Mouse (Mus musculus): Measurements from ENCODE around the gene Slc7a15.

GRCm38 (mm10) chr12:8521375-8522047 lies 77.4 kb downstream of the Slc7a15 start:
- TF ChIP-seq POLR2A (IDR thresholded peaks at IDR 0.05; ENCODE audit: low read depth, low read length) = no peak
- no peak for TF ChIP-seq CTCF (IDR thresholded peaks at IDR 0.05; ENCODE audit: extremely low read depth, insufficient read length, insufficient replicate concordance, low read depth, low read length)
